Mouse (Mus musculus) thymus, adult 2 months (tissue): ENCODE measurements around the gene G6pc. TPM values are rescaled to one million over a fixed set of nuclear protein-coding genes. Genes with fewer than 3 reads are reported as not detected.
"Not testable (repeated sequence)": the region's sequence is repeated elsewhere in the genome, so short reads cannot be mapped to it uniquely, and the experiment has no call there.

Source experiments
- DNase-seq: peaks from one replicate; pipeline ENCODE4 v3.0.0; 2021
- H3K27ac ChIP-seq: fragments of 200-500 bp; 2 replicates; pipeline ENCODE4 v1.5.1; 2012; ENCODE audit warnings: low read length, control low read depth; ENCODE audit not compliant: control insufficient read depth, insufficient read depth
- H3K27me3 ChIP-seq: fragments of 200-500 bp; 2 replicates; pipeline ENCODE4 v1.6.1; 2012; ENCODE audit warnings: mild to moderate bottlenecking, low read length, moderate library complexity, mixed read lengths; ENCODE audit not compliant: control insufficient read depth, insufficient read depth
- H3K36me3 ChIP-seq: fragments of 200-500 bp; 2 replicates; pipeline ENCODE4 v1.6.1; 2012; ENCODE audit warnings: mild to moderate bottlenecking, low read length, moderate library complexity; ENCODE audit not compliant: control insufficient read depth, insufficient read depth
- H3K4me1 ChIP-seq: fragments of 200-500 bp; replicated peaks from 2 replicates; pipeline ENCODE4 v1.6.1; 2012; ENCODE audit warnings: low read length; ENCODE audit not compliant: control insufficient read depth, insufficient read depth
- H3K4me3 ChIP-seq: fragments of 200-500 bp; 2 replicates; pipeline ENCODE4 v1.5.1; 2012; ENCODE audit warnings: mild to moderate bottlenecking, low read length, control low read depth, moderate library complexity; ENCODE audit not compliant: control insufficient read depth, insufficient read depth
- CTCF ChIP-seq: fragments of 200-500 bp; IDR thresholded peaks from 2 replicates; pipeline ENCODE4 v1.5.1; 2012; ENCODE audit warnings: mild to moderate bottlenecking, control low read depth, low read length, moderate library complexity, borderline replicate concordance; ENCODE audit not compliant: control insufficient read depth, poor library complexity, insufficient read depth; ENCODE audit errors: extremely low read depth
- POLR2A ChIP-seq: fragments of 200-500 bp; IDR thresholded peaks from 2 replicates; pipeline ENCODE4 v1.6.1; 2012; ENCODE audit warnings: mild to moderate bottlenecking, low read length, control low read depth, moderate library complexity; ENCODE audit not compliant: control insufficient read depth, poor library complexity, insufficient read depth; ENCODE audit errors: extremely low read depth
- WGBS: fragments of 180-500 bp; shearing (Covaris S2); methylation state at CpG from one replicate; pipeline ENCODE4 v1.1.7; 2018; 5-methylcytosine and 5-hydroxymethylcytosine counted together
- polyA plus RNA-seq: library from polyadenylated mRNA; depleted of rRNA; stranded (reverse); fragments of >200 nt; gene quantifications from 2 replicates; pipeline ENCODE4 v1.2.3, GENCODE M21; 2012

Gene G6pc
- polyA plus RNA-seq, 1 experiment, result 0.15 TPM

DNA sequence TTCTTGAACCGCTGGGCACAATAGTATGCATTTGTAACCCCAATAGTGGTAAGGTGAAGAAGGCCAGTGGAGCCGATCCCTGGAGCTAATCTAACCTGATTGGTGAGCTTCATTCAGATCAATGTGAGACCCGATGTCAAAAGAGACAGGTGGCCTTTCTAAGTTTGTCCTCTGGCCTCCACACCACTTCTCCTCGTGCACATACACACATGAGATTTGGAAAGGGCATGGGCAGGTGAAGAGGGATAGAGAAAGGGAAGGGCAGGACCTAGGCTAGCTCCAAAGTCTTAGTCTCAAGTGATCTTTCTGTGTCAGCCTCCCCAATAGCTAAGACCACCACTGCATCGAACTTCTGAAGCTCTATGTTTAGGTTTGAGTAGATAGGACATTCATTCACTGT is 2.8 kb downstream of the G6pc start:
- 84% methylated on average over 5 of the region's 5 CpGs for WGBS
- no peak for TF ChIP-seq CTCF
- TF ChIP-seq POLR2A, result no peak
- H3K4me1 ChIP-seq, result peaks cover 8% of the 10 kb centered on the region; the same call in 1 of the 2 replicates
- H3K27ac ChIP-seq, result no peak overlapping the region
- H3K36me3 ChIP-seq, result no peaks in the 10 kb centered on the region
- no peaks in the 10 kb centered on the region for H3K27me3 ChIP-seq
- H3K4me3 ChIP-seq, result no peak overlapping the region
- DNase-seq, result no peak

DNA sequence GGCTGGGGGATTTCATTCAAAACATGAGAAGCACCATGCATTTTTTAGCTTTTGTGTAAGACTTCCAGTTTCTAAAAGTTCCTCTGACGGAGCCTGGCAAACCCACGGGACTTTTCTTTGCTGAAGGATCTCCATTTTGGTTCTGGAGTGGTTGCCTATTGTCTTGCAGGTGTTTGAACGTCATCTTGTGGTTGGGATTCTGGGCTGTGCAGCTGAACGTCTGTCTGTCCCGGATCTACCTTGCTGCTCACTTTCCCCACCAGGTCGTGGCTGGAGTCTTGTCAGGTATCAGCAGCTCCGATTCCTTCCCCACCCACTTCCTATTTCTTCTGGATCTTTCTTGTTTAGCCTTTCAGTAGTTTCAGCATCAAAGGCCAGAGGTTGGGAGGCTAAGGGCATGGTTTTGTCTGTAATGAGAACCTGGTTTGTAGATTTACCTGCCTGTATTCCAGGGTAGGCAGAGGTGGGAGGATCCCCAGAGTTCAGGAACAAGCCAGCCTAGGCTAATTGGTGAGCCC is 7.1 kb downstream of the G6pc start:
- Histone ChIP-seq H3K27ac (no peak overlapping the region), H3K27me3 (no peaks in the 10 kb centered on the region), H3K4me3 (no peak overlapping the region), H3K36me3 (no peaks in the 10 kb centered on the region), H3K4me1 (peaks cover 8% of the 10 kb centered on the region; the same call in 1 of the 2 replicates)
- 14% methylated on average over 7 of the region's 7 CpGs for WGBS
- no peak for TF ChIP-seq CTCF
- TF ChIP-seq POLR2A, result no peak
- DNase-seq, result no peak

DNA sequence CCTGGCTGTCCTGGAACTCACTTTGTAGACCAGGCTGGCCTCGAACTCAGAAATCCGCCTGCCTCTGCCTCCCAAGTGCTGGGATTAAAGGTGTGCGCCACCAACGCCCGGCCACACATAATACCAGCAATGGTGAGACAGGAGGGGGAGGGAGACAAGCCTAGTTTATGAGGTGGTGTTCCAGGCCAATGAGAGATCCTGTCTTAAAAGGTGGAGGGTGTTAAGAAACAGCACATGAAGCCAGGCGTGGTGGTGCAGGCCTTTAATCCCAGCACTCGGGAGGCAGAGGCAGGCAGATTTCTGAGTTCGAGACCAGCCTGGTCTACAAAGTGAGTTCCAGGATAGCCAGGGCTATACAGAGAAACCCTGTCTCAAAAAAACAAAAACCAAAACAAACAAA is 10.8 kb downstream of the G6pc start:
- H3K36me3 ChIP-seq, H3K27ac ChIP-seq, H3K4me1 ChIP-seq, H3K4me3 ChIP-seq, DNase-seq, H3K27me3 ChIP-seq: not testable (repeated sequence)
- WGBS, result 95% methylated on average over 8 of the region's 8 CpGs

DNA sequence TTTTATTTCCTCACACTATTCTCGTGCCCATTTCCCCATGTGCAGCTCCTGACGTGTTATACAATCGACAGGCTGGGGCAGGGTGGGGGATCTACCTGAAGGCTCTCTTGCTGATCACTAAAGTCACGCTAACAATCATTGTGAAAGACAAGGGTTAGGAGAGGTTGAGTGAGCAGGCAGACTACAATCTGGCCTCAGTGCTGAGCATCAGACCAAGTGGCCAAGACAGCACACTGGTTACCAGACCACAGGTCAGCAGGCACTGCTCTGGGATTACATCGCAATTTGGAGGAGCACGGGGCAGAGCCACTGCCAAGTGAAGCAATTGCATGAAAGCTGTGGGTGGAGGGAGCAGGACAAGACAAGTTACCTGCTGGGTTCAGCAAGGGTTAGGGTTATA is 11.6 kb downstream of the G6pc start:
- Histone ChIP-seq H3K4me1 (peaks cover 6% of the 10 kb centered on the region; the same call in 1 of the 2 replicates), H3K4me3 (no peak overlapping the region), H3K27me3 (no peaks in the 10 kb centered on the region), H3K27ac (no peak overlapping the region), H3K36me3 (no peaks in the 10 kb centered on the region)
- DNase-seq, result no peak
- no peak for TF ChIP-seq POLR2A
- TF ChIP-seq CTCF, result no peak
- 81% methylated on average over 6 of the region's 6 CpGs for WGBS

DNA sequence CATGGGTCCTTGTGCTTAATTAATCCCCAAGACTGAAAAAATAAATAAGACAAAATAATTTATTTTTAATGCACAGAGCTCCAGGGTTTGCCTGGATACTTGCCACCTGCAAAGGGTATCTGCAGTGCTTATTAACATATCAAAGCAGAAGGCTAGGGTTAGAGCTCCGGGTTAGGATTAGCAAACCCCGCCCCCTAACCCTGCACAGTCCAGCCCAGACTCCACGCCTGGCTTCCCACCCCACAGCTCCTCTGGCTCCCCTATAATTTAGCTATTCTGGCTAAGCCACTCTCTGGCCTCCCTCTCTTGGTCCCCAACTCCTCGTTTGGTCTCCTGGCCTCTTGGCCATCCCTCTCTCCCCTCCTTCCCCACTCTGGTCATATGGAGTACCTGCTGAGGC is 14.5 kb downstream of the G6pc start:
- no peaks in the 10 kb centered on the region; the same call in 1 of the 2 replicates for H3K27me3 ChIP-seq
- no peaks in the 10 kb centered on the region for H3K36me3 ChIP-seq
- DNase-seq, result no peak
- no peak overlapping the region for H3K27ac ChIP-seq
- WGBS, result 54% methylated on average over 4 of the region's 4 CpGs
- no peak overlapping the region for H3K4me3 ChIP-seq
- no peak for TF ChIP-seq CTCF
- no peak for TF ChIP-seq POLR2A
- no peaks in the 10 kb centered on the region for H3K4me1 ChIP-seq

DNA sequence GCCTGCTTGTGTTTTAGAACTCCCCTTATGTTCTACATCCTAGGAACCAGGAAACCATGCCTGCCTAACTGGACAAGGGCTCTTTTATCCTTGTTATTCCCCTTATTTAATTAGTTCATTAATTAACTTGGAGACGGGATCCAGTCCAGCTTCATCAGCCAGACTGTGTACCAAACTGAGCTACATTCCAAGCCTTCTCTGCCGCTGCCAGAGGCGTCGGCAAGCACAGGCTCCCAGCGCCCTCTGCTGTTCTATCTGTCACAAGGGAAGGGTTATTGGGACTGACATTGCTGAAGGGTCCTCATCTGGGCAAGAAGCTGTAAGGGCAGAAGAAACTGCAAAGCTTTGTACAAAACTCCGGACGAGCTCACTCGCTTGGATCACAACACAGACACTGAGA is 27.7 kb downstream of the G6pc start:
- no peaks in the 10 kb centered on the region for H3K36me3 ChIP-seq
- H3K4me1 ChIP-seq, result no peaks in the 10 kb centered on the region
- peak; percentile 71 for DNase-seq
- no peak for TF ChIP-seq POLR2A
- TF ChIP-seq CTCF, result peak; percentile 84
- WGBS, result 2% methylated on average over 8 of the region's 8 CpGs
- H3K27me3 ChIP-seq, result no peaks in the 10 kb centered on the region
- H3K4me3 ChIP-seq, result no peak overlapping the region
- H3K27ac ChIP-seq, result no peak overlapping the region

DNA sequence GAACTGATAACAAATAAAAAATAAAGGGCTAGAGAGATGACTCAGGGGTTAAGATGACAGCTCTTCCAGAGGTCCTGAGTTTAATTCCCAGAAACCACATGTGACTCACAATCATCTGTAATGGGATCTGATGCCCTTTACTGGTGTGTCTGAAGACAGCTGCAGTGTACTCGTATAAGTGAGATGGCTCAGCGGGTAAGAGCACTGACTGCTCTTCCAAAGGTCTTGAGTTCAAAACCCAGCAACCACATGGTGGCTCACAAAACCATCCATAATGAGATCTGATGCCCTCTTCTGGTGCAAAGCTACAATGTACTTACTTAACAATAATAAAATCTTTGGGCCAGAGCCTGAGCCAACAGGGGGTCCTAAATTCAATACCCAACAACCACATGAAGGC is 47.9 kb downstream of the G6pc start:
- H3K27ac ChIP-seq, result no peak overlapping the region
- no peaks in the 10 kb centered on the region for H3K27me3 ChIP-seq
- H3K4me1 ChIP-seq, result 0 out of 2 replicates have a peak, but pooled peaks cover 3% of the 10 kb centered on the region
- 95% methylated on average over 2 of the region's 2 CpGs for WGBS
- TF ChIP-seq POLR2A (no peak), CTCF (no peak)
- no peak overlapping the region for H3K4me3 ChIP-seq
- no peak for DNase-seq
- H3K36me3 ChIP-seq, result peaks cover 9% of the 10 kb centered on the region
